Mouse (Mus musculus) cerebellum, adult 2 months (tissue): ENCODE measurements at regions not wholly inside any gene's neighbourhood (a gene's known extent, or its start where the extent isn't known, plus 50 kb on each side); places are given as distances from the start of the nearest gene placed in this dataset.

ENCODE experiments used
- CTCF ChIP-seq: fragments of 200-500 bp; IDR thresholded peaks from 2 replicates; pipeline ENCODE4 v1.5.1; 2011; ENCODE audit warnings: low read depth, mild to moderate bottlenecking, control low read depth, low read length, moderate library complexity, borderline replicate concordance; ENCODE audit not compliant: insufficient read depth
- POLR2A ChIP-seq: fragments of 200-500 bp; IDR thresholded peaks from 2 replicates; pipeline ENCODE4 v1.6.1; 2011; ENCODE audit warnings: low read length, control low read depth, borderline replicate concordance; ENCODE audit not compliant: insufficient read depth

DNA sequence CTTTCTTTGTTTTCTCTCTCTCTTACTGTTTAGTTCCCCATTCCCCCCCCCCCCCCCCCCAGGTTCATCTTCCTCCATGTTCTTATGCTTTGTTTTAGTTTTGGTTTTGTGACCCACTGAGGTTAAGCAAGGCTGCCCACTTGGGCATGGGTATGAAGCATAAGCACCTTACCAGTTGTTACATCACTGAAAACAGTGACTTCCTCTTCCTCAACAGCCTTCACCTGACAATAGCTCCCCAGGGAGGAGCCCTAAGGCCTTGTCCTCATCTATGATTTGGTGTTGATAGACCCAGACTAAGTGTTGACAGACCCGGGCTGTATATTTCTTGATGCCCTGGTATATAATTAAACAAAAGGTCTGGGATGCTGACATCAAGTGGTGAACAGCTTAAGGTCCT lies 82.3 kb downstream of the Car2 start:
- TF ChIP-seq POLR2A (no peak), CTCF (no peak)
